Comparison of ENCODE assay signal across 9 mouse cellular contexts in the genomic region with DNA sequence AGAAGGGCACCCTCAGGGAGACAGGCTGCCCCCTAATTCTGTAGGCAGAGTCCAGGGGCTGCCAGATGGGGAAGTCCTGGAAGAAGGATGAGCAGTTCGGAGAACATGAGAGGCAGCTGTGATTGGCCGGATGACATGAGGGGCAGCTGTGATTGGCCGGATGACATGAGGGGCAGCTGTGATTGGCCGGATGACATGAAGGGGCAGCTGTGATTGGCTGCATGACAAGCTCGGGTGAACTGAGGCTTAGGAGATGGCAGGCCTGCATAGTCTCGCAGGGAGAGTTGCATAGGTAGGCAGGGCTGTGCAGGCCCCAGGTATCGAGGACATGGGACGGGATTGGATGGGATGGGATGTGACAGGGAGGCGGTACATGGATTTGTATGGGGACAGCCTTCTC. TPM values are rescaled to one million over a fixed set of nuclear protein-coding genes. Genes with fewer than 3 reads are reported as not detected.
DNase-seq lines count a peak whose midpoint lies in the region; ATAC-seq lines count a peak whose summit lies in the region.
"Had no signal": no experiment of that assay in that cellular context is flagged by ENCODE, and none has a peak within 500 bp of the region (broad histone marks: within the 10 kb centered on the region; RNA-seq: fewer than 3 reads in every experiment).

No protein-coding gene starts in this region.

- H3K27me3 ChIP-seq in heart, embryonic 16.5 days (ENCODE audit: control insufficient read depth, insufficient read depth, low read length): no peaks in the 10 kb centered on the region
- H3K27me3 ChIP-seq in hindbrain, embryonic 11.5 days (ENCODE audit: control insufficient read depth, insufficient read depth, low read length): no peaks in the 10 kb centered on the region; the same call in 1 of the 2 replicates

- H3K4me1 ChIP-seq in heart, embryonic 16.5 days (ENCODE audit: control insufficient read depth, insufficient read depth, low read length): peaks cover 4% of the 10 kb centered on the region
- H3K4me1 ChIP-seq in hindbrain, embryonic 11.5 days (replicated peaks; ENCODE audit: control insufficient read depth, insufficient read depth, low read length): peaks cover 5% of the 10 kb centered on the region; the same call in 1 of the 2 replicates

- WGBS in heart, embryonic 16.5 days: 20% methylated on average over 9 of the region's 9 CpGs
- WGBS in hindbrain, embryonic 11.5 days: 6% methylated on average over 9 of the region's 9 CpGs

- no peak overlapping the region for H3K4me2 ChIP-seq in heart, embryonic 16.5 days (ENCODE audit: low read depth, low read length)
- H3K4me2 ChIP-seq in hindbrain, embryonic 11.5 days (replicated peaks; ENCODE audit: low read depth, low read length): peak overlapping the region; percentile 34

- DNase-seq in heart, postnatal 10 days: no peak
- DNase-seq in ZHBTc4 (ENCODE audit: low read depth, low spot score): peak; percentile 83
- peak; percentile 65 for DNase-seq in hindbrain, embryonic 11.5 days (ENCODE audit: low spot score)
- DNase-seq in mesoderm, embryonic 11.5 days (ENCODE audit: low read depth, low spot score): peak; percentile 79
- DNase-seq in spleen, adult 18-20 months: no peak
- no peak for DNase-seq in adrenal gland, postnatal 25 days
- DNase-seq in c-Kit-positive CD71-positive TER-119-positive erythroid progenitor cells, embryonic 14.5 days (ENCODE audit: low spot score): no peak

- no peak overlapping the region for H3K4me3 ChIP-seq in heart, embryonic 16.5 days (ENCODE audit: low read length)
- H3K4me3 ChIP-seq in hindbrain, embryonic 11.5 days (ENCODE audit: low read depth, low read length): no peak overlapping the region
- H3K4me3 ChIP-seq: megakaryocyte, embryonic 14.5 days had no signal

- intact Hi-C loops in heart, postnatal 10 days (cut with DNase I): no loop called here

- H3K27ac ChIP-seq in heart, embryonic 16.5 days (ENCODE audit: low read length): no peak overlapping the region
- H3K27ac ChIP-seq in hindbrain, embryonic 11.5 days (ENCODE audit: low read depth, low read length): 0 out of 2 replicates have a peak overlapping the region, but pooled peaks have one; percentile 14

- H3K9ac ChIP-seq in heart, embryonic 16.5 days (ENCODE audit: low read length): no peak overlapping the region
- no peak overlapping the region for H3K9ac ChIP-seq in hindbrain, embryonic 11.5 days (ENCODE audit: low read depth, low read length)

- H3K36me3 ChIP-seq in heart, embryonic 16.5 days (ENCODE audit: control insufficient read depth, insufficient read depth): no peaks in the 10 kb centered on the region
- no peaks in the 10 kb centered on the region for H3K36me3 ChIP-seq in hindbrain, embryonic 11.5 days (ENCODE audit: control insufficient read depth, insufficient read depth, low read length)

- 0 out of 2 replicates have a peak, but pooled peaks have one; percentile 34 for ATAC-seq in heart, embryonic 16.5 days (replicated peaks; ENCODE audit: extremely low read depth, insufficient read depth, low FRiP score)
- ATAC-seq in hindbrain, embryonic 11.5 days (ENCODE audit: low FRiP score): peak; percentile 90

- H3K9me3 ChIP-seq in heart, embryonic 16.5 days (replicated peaks; ENCODE audit: control insufficient read depth, low read length): no peaks in the 10 kb centered on the region
- no peaks in the 10 kb centered on the region for H3K9me3 ChIP-seq in hindbrain, embryonic 11.5 days (ENCODE audit: control insufficient read depth, low read length)

RNA-seq across cellular contexts. Expression of a gene that starts 13.7 kb away (rescaled TPM):
- polyA plus RNA-seq in heart, embryonic 16.5 days (2015; fragmentation: Nextera tagmentation; extraction: Ambion mirVana): 0.84 and 0.95 TPM in 2 replicates
- 1 to 10 TPM; 1.5 to 3.2 TPM for total RNA-seq in heart, postnatal 10 days (2021)
- polyA plus RNA-seq in hindbrain, embryonic 11.5 days (2014; fragmentation: Nextera tagmentation; extraction: Ambion mirVana): 1.2 and 1.8 TPM in 2 replicates
- 0.48 and 0.67 TPM in 2 replicates for total RNA-seq in adrenal gland, postnatal 25 days (2021)

RNA-seq across cellular contexts. Expression of a gene that starts 17.2 kb away (rescaled TPM):
- polyA plus RNA-seq in heart, embryonic 16.5 days (2015; fragmentation: Nextera tagmentation; extraction: Ambion mirVana): 4.2 and 4.6 TPM in 2 replicates
- total RNA-seq in heart, postnatal 10 days (2021): 10 to 100 TPM; 32.8 to 34.4 TPM
- polyA plus RNA-seq in hindbrain, embryonic 11.5 days (2014; fragmentation: Nextera tagmentation; extraction: Ambion mirVana): 17.2 and 17.8 TPM in 2 replicates
- 19.4 and 19.9 TPM in 2 replicates for total RNA-seq in adrenal gland, postnatal 25 days (2021)

RNA-seq across cellular contexts. Expression of a gene that starts 41.8 kb away (rescaled TPM):
- 4.9 TPM in 2 replicates for polyA plus RNA-seq in heart, embryonic 16.5 days (2015; fragmentation: Nextera tagmentation; extraction: Ambion mirVana)
- total RNA-seq in heart, postnatal 10 days (2021): 1 to 10 TPM in 1 of 2 experiments, under 1 TPM in 1; 0.69 to 2.3 TPM
- polyA plus RNA-seq in hindbrain, embryonic 11.5 days (2014; fragmentation: Nextera tagmentation; extraction: Ambion mirVana): 11.0 and 11.7 TPM in 2 replicates
- 2.0 and 3.1 TPM in 2 replicates for total RNA-seq in adrenal gland, postnatal 25 days (2021)

Comparison
In these comparisons a context has a peak if more than half of its experiments do, and no peak if none do; other contexts are left out.
1. DNase-seq: peak in ZHBTc4 (single experiment), hindbrain, embryonic 11.5 days (single experiment) and mesoderm, embryonic 11.5 days (single experiment); none in heart, postnatal 10 days (0 of 2), spleen, adult 18-20 months (0 of 2), adrenal gland, postnatal 25 days (single experiment) and c-Kit-positive CD71-positive TER-119-positive erythroid progenitor cells, embryonic 14.5 days (single experiment).